Mouse (Mus musculus): ENCODE results near the gene Pde6b.

DNA sequence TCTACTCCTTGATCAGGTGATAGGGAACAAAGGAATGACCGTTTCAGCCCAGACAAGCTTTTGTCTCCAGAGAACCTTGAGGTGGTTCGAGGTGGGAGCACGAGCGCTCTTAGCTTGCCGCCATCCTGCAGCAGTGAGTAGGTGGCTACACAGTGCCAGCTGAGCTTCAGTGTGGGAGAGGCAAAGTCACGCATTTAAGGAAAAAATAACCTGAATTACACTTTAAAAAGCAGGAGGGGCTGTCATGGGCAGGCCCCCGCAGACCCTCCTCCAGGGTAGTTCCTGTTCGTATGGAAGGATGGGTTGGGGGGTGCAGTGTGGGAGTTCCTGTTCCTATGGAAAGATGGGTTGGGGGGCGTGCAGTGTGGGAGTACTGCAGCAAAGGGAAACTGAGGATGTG, 28.7 kb upstream of the Pde6b start:
- no peak for TF ChIP-seq POLR2A (IDR thresholded peaks at IDR 0.05; ENCODE audit: insufficient read length, low read depth)
- no peak for TF ChIP-seq TCF12 (IDR thresholded peaks at IDR 0.05; ENCODE audit: insufficient read depth, poor library complexity, severe bottlenecking)
- no peak for TF ChIP-seq MYOG (IDR thresholded peaks at IDR 0.05; ENCODE audit: control insufficient read depth in 1 of 3, insufficient read depth in 1 of 3, insufficient read length in 2 of 3, low read depth in 2 of 3)
- TF ChIP-seq MAX (IDR thresholded peaks at IDR 0.05; ENCODE audit: low read depth) = no peak
- TF ChIP-seq E2F4 (IDR thresholded peaks at IDR 0.05; ENCODE audit: insufficient read depth) = no peak
